Mouse (Mus musculus): ENCODE measurements around the gene Ecel1. TPM values are rescaled to one million over a fixed set of nuclear protein-coding genes. Genes with fewer than 3 reads are reported as not detected.
A peak's percentile ranks its signal among the peaks of the same experiment; 100 is the strongest.

The Ecel1 gene
- polyA plus RNA-seq, 1 experiment from 2014 or later, result 0.20 TPM

- ATAC-seq (ENCODE audit: low FRiP score, low TSS enrichment), result 0 out of 2 replicates have a peak, but pooled peaks have one; percentile 35
- H3K27ac ChIP-seq (ENCODE audit: low read depth, low read length), result no peak overlapping the region
- peak overlapping the region; percentile 40 for H3K4me2 ChIP-seq (replicated peaks; ENCODE audit: low read depth, low read length)
- H3K4me1 ChIP-seq (ENCODE audit: control insufficient read depth, insufficient read depth, low read length), result peaks cover 3% of the 10 kb centered on the region; the same call in 1 of the 2 replicates
- H3K27me3 ChIP-seq (ENCODE audit: control insufficient read depth, insufficient read depth, low read length), result peaks cover 86% of the 10 kb centered on the region
- H3K9ac ChIP-seq (ENCODE audit: low read depth, low read length), result 0 out of 2 replicates have a peak overlapping the region, but pooled peaks have one; percentile 13
- WGBS, result 0% methylated on average over 34 of the region's 56 CpGs
- no peaks in the 10 kb centered on the region for H3K36me3 ChIP-seq (ENCODE audit: control insufficient read depth, insufficient read depth, low read length)
- peak overlapping the region; percentile 36 for H3K4me3 ChIP-seq (ENCODE audit: low read length)
- H3K9me3 ChIP-seq (ENCODE audit: control insufficient read depth, low read length), result no peaks in the 10 kb centered on the region
These were observed 656 bp downstream of the Ecel1 start for GRCm38 (mm10) chr1:87155531-87156198.

GRCm38 (mm10) chr1:87154501-87155120 lies 1.7 kb downstream of the Ecel1 start:
- H3K4me1 ChIP-seq (ENCODE audit: control insufficient read depth, insufficient read depth, low read length), result peaks cover 3% of the 10 kb centered on the region; the same call in 1 of the 2 replicates
- H3K9ac ChIP-seq (ENCODE audit: low read depth, low read length), result no peak overlapping the region
- H3K4me3 ChIP-seq (ENCODE audit: low read length), result peak overlapping the region; percentile 32
- peak overlapping the region; percentile 48 for H3K4me2 ChIP-seq (replicated peaks; ENCODE audit: low read depth, low read length)
- H3K27ac ChIP-seq (ENCODE audit: low read depth, low read length), result no peak overlapping the region
- H3K36me3 ChIP-seq (ENCODE audit: control insufficient read depth, insufficient read depth, low read length), result no peaks in the 10 kb centered on the region
- 2% methylated on average over 58 of the region's 58 CpGs for WGBS
- no peaks in the 10 kb centered on the region for H3K9me3 ChIP-seq (ENCODE audit: control insufficient read depth, low read length)
- no peak for ATAC-seq (ENCODE audit: low FRiP score, low TSS enrichment)
- H3K27me3 ChIP-seq (ENCODE audit: control insufficient read depth, insufficient read depth, low read length), result peaks cover 85% of the 10 kb centered on the region

DNA sequence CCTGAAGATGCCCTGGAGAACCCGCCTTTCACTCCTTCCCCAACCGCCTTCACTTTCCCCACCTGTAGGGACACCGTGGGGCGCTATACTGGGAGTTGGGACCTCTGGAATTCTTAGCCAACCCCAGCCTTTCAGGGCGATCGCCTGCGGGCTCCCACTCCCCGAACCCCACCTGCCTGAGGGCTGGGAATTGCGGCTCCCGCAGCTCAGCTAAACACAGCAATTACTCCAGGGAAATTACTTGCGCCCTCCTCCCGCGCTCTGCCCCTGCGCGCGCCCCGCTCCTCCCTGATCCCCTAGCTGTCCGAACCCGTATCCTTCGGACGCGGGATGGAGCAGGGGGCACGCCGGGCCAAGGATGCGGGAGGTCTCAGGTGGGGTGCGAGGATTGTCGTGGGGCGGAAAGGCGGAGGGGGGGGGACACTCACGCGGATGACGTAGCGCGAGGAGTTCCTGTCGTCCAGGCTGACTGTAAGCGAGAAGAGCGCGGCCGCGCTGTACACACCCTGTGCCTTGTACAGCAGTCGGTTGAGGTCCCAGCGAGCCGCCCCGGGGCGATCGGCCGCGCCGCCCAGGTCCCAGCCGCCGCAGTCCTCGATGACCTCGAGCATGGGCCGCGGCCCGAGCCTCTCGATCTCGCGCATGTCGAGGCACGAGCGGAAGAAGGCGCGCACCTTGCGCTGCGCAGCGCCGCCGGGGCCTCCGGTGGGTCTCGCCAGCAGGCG lies 2.4 kb downstream of the Ecel1 start:
- Histone ChIP-seq H3K4me1 (ENCODE audit: control insufficient read depth, insufficient read depth, low read length) (peaks cover 3% of the 10 kb centered on the region; the same call in 1 of the 2 replicates), H3K9ac (ENCODE audit: low read depth, low read length) (no peak overlapping the region), H3K9me3 (ENCODE audit: control insufficient read depth, low read length) (no peaks in the 10 kb centered on the region), H3K27ac (ENCODE audit: low read depth, low read length) (no peak overlapping the region), H3K27me3 (ENCODE audit: control insufficient read depth, insufficient read depth, low read length) (peaks cover 85% of the 10 kb centered on the region), H3K4me3 (ENCODE audit: low read length) (peak overlapping the region; percentile 32), H3K36me3 (ENCODE audit: control insufficient read depth, insufficient read depth, low read length) (no peaks in the 10 kb centered on the region), H3K4me2 (replicated peaks; ENCODE audit: low read depth, low read length) (peak overlapping the region; percentile 48)
- under 1% methylated on average over 72 of the region's 72 CpGs for WGBS
- ATAC-seq (ENCODE audit: low FRiP score, low TSS enrichment), result no peak

GRCm38 (mm10) chr1:87151286-87151685 lies 5.0 kb downstream of the Ecel1 start:
- Histone ChIP-seq H3K27ac (ENCODE audit: low read depth, low read length) (no peak overlapping the region), H3K4me1 (ENCODE audit: control insufficient read depth, insufficient read depth, low read length) (peaks cover 3% of the 10 kb centered on the region; the same call in 1 of the 2 replicates), H3K9ac (ENCODE audit: low read depth, low read length) (no peak overlapping the region), H3K4me3 (ENCODE audit: low read length) (no peak overlapping the region), H3K9me3 (ENCODE audit: control insufficient read depth, low read length) (no peaks in the 10 kb centered on the region), H3K36me3 (ENCODE audit: control insufficient read depth, insufficient read depth, low read length) (no peaks in the 10 kb centered on the region), H3K27me3 (ENCODE audit: control insufficient read depth, insufficient read depth, low read length) (peaks cover 60% of the 10 kb centered on the region), H3K4me2 (replicated peaks; ENCODE audit: low read depth, low read length) (no peak overlapping the region)
- ATAC-seq (ENCODE audit: low FRiP score, low TSS enrichment), result no peak
- WGBS, result 72% methylated on average over 6 of the region's 6 CpGs

GRCm38 (mm10) chr1:87149422-87149821 lies 6.9 kb downstream of the Ecel1 start:
- no peak overlapping the region for H3K4me3 ChIP-seq (ENCODE audit: low read length)
- H3K4me1 ChIP-seq (ENCODE audit: control insufficient read depth, insufficient read depth, low read length), result peaks cover under 1% of the 10 kb centered on the region; the same call in 1 of the 2 replicates
- no peaks in the 10 kb centered on the region for H3K36me3 ChIP-seq (ENCODE audit: control insufficient read depth, insufficient read depth, low read length)
- H3K27ac ChIP-seq (ENCODE audit: low read depth, low read length), result no peak overlapping the region
- no peak overlapping the region for H3K4me2 ChIP-seq (replicated peaks; ENCODE audit: low read depth, low read length)
- WGBS, result 40% methylated on average over 13 of the region's 13 CpGs
- ATAC-seq (ENCODE audit: low FRiP score, low TSS enrichment), result no peak
- no peak overlapping the region for H3K9ac ChIP-seq (ENCODE audit: low read depth, low read length)
- H3K27me3 ChIP-seq (ENCODE audit: control insufficient read depth, insufficient read depth, low read length), result peaks cover 46% of the 10 kb centered on the region
- no peaks in the 10 kb centered on the region for H3K9me3 ChIP-seq (ENCODE audit: control insufficient read depth, low read length)

GRCm38 (mm10) chr1:87143141-87143540 lies 13.2 kb downstream of the Ecel1 start:
- Histone ChIP-seq H3K9me3 (ENCODE audit: control insufficient read depth, low read length) (no peaks in the 10 kb centered on the region), H3K4me2 (replicated peaks; ENCODE audit: low read depth, low read length) (no peak overlapping the region), H3K4me1 (ENCODE audit: control insufficient read depth, insufficient read depth, low read length) (0 out of 2 replicates have a peak, but pooled peaks cover 4% of the 10 kb centered on the region), H3K27me3 (ENCODE audit: control insufficient read depth, insufficient read depth, low read length) (0 out of 2 replicates have a peak, but pooled peaks cover 5% of the 10 kb centered on the region), H3K4me3 (ENCODE audit: low read length) (no peak overlapping the region), H3K36me3 (ENCODE audit: control insufficient read depth, insufficient read depth, low read length) (no peaks in the 10 kb centered on the region), H3K9ac (ENCODE audit: low read depth, low read length) (no peak overlapping the region), H3K27ac (ENCODE audit: low read depth, low read length) (no peak overlapping the region)
- no peak for ATAC-seq (ENCODE audit: low FRiP score, low TSS enrichment)
- 80% methylated on average over 10 of the region's 10 CpGs for WGBS

DNA sequence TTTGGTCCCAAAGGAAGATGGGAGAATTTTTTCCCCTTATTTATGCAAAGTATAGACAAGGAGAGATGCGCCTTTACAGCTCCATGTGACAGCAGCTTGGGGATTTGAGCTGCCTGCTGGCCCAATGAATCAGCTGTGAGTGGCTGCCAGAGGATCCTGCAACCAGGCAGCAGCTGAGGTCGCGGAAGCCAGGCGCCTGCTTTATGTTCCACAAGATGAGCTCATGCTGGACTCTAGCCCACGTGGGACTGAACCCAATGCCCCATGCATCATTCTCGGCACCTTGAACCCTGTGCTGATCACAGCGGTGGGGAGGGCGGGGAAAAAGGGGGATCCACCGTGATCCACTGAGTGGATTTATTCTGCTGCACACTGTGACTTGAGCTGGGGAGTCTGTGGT lies 13.9 kb downstream of the Ecel1 start:
- 62% methylated on average over 9 of the region's 9 CpGs for WGBS
- no peaks in the 10 kb centered on the region for H3K9me3 ChIP-seq (ENCODE audit: control insufficient read depth, low read length)
- no peak overlapping the region for H3K4me3 ChIP-seq (ENCODE audit: low read length)
- no peak overlapping the region for H3K4me2 ChIP-seq (replicated peaks; ENCODE audit: low read depth, low read length)
- no peak overlapping the region for H3K9ac ChIP-seq (ENCODE audit: low read depth, low read length)
- H3K4me1 ChIP-seq (ENCODE audit: control insufficient read depth, insufficient read depth, low read length), result 0 out of 2 replicates have a peak, but pooled peaks cover 4% of the 10 kb centered on the region
- 0 out of 2 replicates have a peak, but pooled peaks cover 5% of the 10 kb centered on the region for H3K27me3 ChIP-seq (ENCODE audit: control insufficient read depth, insufficient read depth, low read length)
- no peak for ATAC-seq (ENCODE audit: low FRiP score, low TSS enrichment)
- no peaks in the 10 kb centered on the region for H3K36me3 ChIP-seq (ENCODE audit: control insufficient read depth, insufficient read depth, low read length)
- H3K27ac ChIP-seq (ENCODE audit: low read depth, low read length), result no peak overlapping the region

- Histone ChIP-seq H3K4me3 (ENCODE audit: low read length) (no peak overlapping the region), H3K4me2 (replicated peaks; ENCODE audit: low read depth, low read length) (no peak overlapping the region), H3K9me3 (ENCODE audit: control insufficient read depth, low read length) (no peaks in the 10 kb centered on the region), H3K4me1 (ENCODE audit: control insufficient read depth, insufficient read depth, low read length) (0 out of 2 replicates have a peak, but pooled peaks cover 4% of the 10 kb centered on the region), H3K27me3 (ENCODE audit: control insufficient read depth, insufficient read depth, low read length) (0 out of 2 replicates have a peak, but pooled peaks cover 5% of the 10 kb centered on the region), H3K36me3 (ENCODE audit: control insufficient read depth, insufficient read depth, low read length) (no peaks in the 10 kb centered on the region), H3K27ac (ENCODE audit: low read depth, low read length) (no peak overlapping the region), H3K9ac (ENCODE audit: low read depth, low read length) (no peak overlapping the region)
- WGBS, result 90% methylated on average over 4 of the region's 4 CpGs
- no peak for ATAC-seq (ENCODE audit: low FRiP score, low TSS enrichment)
These were observed 14.8 kb downstream of the Ecel1 start for GRCm38 (mm10) chr1:87141550-87141949.
